Mouse (Mus musculus) forebrain, embryonic 13.5 days (tissue): ENCODE measurements around the gene Ppa2. TPM values are rescaled to one million over a fixed set of nuclear protein-coding genes. Genes with fewer than 3 reads are reported as not detected.

Experiments used
- ATAC-seq: fragments of 200-750 bp; cut with Nextera tagmentation; 2 replicates; pipeline ENCODE4 v1.8.0; 2017
- H3K27ac ChIP-seq: fragments of 300-500 bp; sonication (generic); 2 replicates; pipeline ENCODE4 v1.5.1; 2015; ENCODE audit warnings: inconsistent platforms, mild to moderate bottlenecking, moderate library complexity
- H3K27me3 ChIP-seq: fragments of 300-500 bp; sonication (generic); 2 replicates; pipeline ENCODE4 v1.6.1; 2015; ENCODE audit warnings: mild to moderate bottlenecking, inconsistent platforms
- H3K36me3 ChIP-seq: fragments of 300-500 bp; sonication (generic); 2 replicates; pipeline ENCODE4 v1.6.1; 2015; ENCODE audit warnings: mild to moderate bottlenecking, inconsistent platforms; ENCODE audit not compliant: poor library complexity, severe bottlenecking
- H3K4me1 ChIP-seq: fragments of 300-500 bp; sonication (generic); 2 replicates; pipeline ENCODE4 v1.6.1; 2015; ENCODE audit warnings: inconsistent platforms
- H3K4me2 ChIP-seq: fragments of 300-500 bp; sonication (generic); 2 replicates; pipeline ENCODE4 v1.6.1; 2015; ENCODE audit warnings: inconsistent platforms, mild to moderate bottlenecking, moderate library complexity
- H3K4me3 ChIP-seq: fragments of 300-500 bp; sonication (generic); 2 replicates; pipeline ENCODE4 v1.5.1; 2015; ENCODE audit warnings: mild to moderate bottlenecking, inconsistent platforms
- H3K9ac ChIP-seq: fragments of 300-500 bp; sonication (generic); 2 replicates; pipeline ENCODE4 v1.6.1; 2015; ENCODE audit warnings: mild to moderate bottlenecking, inconsistent platforms
- H3K9me3 ChIP-seq: fragments of 300-500 bp; sonication (generic); replicated peaks from 2 replicates; pipeline ENCODE4 v1.6.1; 2016; ENCODE audit warnings: inconsistent platforms
- WGBS: fragments of 180-500 bp; shearing (Covaris S2); methylation state at CpG from one replicate; pipeline ENCODE4 v1.1.7; 2015; 5-methylcytosine and 5-hydroxymethylcytosine counted together
- polyA plus RNA-seq: library from polyadenylated mRNA; unstranded; fragments of >200 nt; fragmentation: Nextera tagmentation; extraction: Ambion mirVana; gene quantifications from 2 replicates; pipeline ENCODE4 v1.2.1, GENCODE M21; 2015

Gene Ppa2
- polyA plus RNA-seq, 1 experiment from 2014 or later = 79.3 TPM

DNA sequence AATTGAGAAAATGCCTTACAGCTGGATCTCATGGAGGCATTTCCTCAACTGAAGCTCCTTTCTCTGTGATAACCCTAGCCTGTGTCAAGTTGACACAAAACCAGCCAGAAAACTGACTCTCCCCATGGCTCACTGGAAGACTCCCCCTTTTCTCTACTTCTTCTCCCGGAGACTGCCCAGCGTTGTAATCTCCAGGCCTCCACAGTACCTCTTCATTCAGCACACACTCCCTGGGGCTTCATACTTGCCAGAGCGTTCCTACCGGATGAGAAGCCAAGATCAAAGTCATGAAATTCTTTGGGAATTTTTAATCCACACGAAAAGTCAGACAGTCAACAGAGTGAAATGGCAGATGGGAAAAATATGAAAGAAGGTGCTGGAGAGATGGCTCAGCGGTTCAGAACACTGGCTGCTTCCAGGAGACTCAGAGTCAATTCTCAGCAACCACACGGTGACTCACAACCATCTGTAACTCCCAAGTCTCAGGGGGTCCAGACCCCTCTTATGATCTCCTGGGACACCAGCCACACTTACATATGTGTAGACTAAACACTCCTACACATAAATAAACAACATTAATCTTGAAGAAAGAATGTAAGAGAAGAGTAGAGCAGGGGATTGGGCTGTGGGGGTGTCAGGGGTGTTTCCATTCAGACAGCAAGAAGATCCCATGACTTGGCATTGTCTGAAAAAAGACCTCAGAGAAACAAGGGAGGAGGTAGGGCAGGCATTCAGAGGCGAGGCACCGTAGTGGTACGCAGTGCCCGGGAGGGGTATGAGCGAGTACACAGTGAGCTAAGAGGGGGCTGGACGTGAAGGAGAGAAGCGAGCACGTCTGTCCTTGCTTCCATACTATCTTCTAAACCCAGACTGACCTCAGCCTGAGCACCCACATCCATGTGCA, 23.6 kb downstream of the Ppa2 start:
- H3K4me3 ChIP-seq = no peak overlapping the region

DNA sequence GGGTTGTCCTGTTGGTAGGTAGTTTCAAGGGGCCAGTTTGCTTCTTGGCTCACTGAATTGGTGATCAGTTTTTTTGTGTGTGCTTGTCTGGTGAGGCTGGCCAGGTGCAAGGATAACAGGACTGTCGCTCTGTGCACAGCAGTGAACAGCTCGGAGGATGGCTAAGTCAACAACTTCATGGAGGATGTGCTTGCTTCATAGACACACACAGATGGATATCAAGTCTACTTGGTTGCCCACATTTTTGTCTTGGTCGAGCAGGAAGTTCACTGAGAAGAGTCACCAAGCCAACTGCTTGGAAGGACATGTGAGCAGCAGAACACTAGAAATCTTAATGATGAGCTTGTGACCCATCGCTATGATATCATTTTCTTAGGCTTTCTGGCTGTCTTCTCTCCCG, 24.8 kb downstream of the Ppa2 start:
- Histone ChIP-seq H3K36me3 (no peaks in the 10 kb centered on the region), H3K4me1 (peaks cover 8% of the 10 kb centered on the region), H3K9me3 (no peaks in the 10 kb centered on the region), H3K27ac (no peak overlapping the region), H3K27me3 (no peaks in the 10 kb centered on the region), H3K4me2 (no peak overlapping the region), H3K4me3 (no peak overlapping the region), H3K9ac (no peak overlapping the region)
- 89% methylated on average over 5 of the region's 5 CpGs for WGBS
- no peak for ATAC-seq

More for the DNA sequence above, 23.6 kb downstream of the Ppa2 start:
- Histone ChIP-seq H3K27me3 (no peaks in the 10 kb centered on the region), H3K27ac (no peak overlapping the region), H3K4me2 (no peak overlapping the region), H3K4me1 (no peaks in the 10 kb centered on the region), H3K9ac (no peak overlapping the region), H3K9me3 (no peaks in the 10 kb centered on the region), H3K36me3 (no peaks in the 10 kb centered on the region)
- 86% methylated on average over 15 of the region's 15 CpGs for WGBS
- no peak for ATAC-seq

DNA sequence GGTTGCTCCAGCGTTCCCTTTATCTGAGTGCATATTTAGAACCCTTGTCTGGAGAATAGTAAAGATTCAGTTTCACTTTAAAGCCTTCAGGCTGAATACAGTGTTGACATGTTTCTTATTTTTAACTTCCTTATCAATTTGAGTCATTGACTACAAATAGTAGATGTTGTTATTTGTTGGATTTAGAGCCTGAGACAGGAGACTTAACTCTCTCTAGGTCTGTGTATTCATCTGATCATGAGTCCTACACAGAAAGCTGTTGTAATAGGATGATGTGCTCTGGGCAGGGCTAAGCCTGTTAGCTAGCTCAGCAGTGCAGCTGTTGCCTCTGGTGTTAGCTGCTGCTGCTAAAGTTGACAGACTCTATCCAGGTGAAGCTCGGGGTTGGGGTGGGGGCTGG, 25.3 kb downstream of the Ppa2 start:
- Histone ChIP-seq H3K36me3 (peaks cover 1% of the 10 kb centered on the region; the same call in 1 of the 2 replicates), H3K9ac (no peak overlapping the region), H3K4me2 (no peak overlapping the region), H3K4me1 (peaks cover 8% of the 10 kb centered on the region), H3K9me3 (no peaks in the 10 kb centered on the region), H3K4me3 (no peak overlapping the region), H3K27ac (no peak overlapping the region), H3K27me3 (no peaks in the 10 kb centered on the region)
- WGBS = 96% methylated on average over 2 of the region's 2 CpGs
- ATAC-seq = no peak

DNA sequence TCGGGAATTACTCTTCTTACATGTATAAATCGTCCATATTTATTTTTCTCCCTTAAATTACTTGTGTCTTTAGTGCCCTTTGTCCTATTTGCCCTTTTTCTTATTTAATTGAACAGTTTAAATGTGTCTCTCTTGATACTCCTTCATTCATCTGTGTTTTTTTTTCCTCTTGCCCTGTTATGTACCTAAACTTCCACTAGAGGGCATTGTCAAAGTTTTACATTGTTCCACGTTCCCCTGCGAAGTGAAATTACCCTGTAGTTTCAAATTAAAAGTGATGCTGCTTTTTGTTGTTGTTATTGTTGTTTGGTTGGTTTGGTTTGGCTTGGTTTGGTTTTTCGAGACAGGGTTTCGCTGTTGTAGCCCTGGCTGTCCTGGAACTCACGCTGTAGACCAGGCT, 26.5 kb downstream of the Ppa2 start:
- 79% methylated on average over 7 of the region's 7 CpGs for WGBS
- no peaks in the 10 kb centered on the region for H3K9me3 ChIP-seq
- H3K4me2 ChIP-seq = no peak overlapping the region
- no peak overlapping the region for H3K27ac ChIP-seq
- ATAC-seq = no peak
- peaks cover 10% of the 10 kb centered on the region; the same call in 1 of the 2 replicates for H3K36me3 ChIP-seq
- H3K27me3 ChIP-seq = no peaks in the 10 kb centered on the region
- no peak overlapping the region for H3K4me3 ChIP-seq
- H3K9ac ChIP-seq = no peak overlapping the region
- peaks cover 8% of the 10 kb centered on the region for H3K4me1 ChIP-seq

DNA sequence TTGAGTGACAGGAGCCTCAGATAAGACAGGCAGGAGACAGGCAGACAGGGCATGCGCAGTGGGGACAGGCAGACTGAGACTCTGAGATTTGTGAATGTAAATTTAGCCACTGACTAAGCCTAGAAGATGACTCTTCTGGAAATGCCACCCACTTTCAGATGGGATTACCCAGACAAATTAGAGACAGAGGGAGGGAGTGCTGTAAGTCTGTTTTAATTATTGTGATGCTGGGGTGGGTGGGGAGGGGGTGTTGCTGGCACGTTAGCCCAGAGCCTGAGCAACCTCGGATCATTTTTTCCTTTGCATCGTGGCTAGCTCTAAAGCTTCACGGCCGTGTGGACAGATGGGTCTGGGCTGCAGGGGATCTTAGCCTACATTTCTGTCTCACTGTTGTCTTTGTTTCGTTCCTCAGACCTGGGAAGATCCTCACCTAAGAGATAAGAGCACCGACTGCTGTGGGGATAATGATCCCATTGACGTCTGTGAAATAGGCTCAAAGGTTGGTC, 29.0 kb downstream of the Ppa2 start:
- Histone ChIP-seq H3K27ac (peak overlapping the region; percentile 35; the same call in 1 of the 2 replicates), H3K4me1 (peaks cover 8% of the 10 kb centered on the region), H3K4me2 (no peak overlapping the region), H3K36me3 (peaks cover 11% of the 10 kb centered on the region; the same call in 1 of the 2 replicates), H3K27me3 (no peaks in the 10 kb centered on the region), H3K9me3 (no peaks in the 10 kb centered on the region), H3K9ac (no peak overlapping the region), H3K4me3 (no peak overlapping the region)
- WGBS = 60% methylated on average over 9 of the region's 9 CpGs
- peak; percentile 33 for ATAC-seq

DNA sequence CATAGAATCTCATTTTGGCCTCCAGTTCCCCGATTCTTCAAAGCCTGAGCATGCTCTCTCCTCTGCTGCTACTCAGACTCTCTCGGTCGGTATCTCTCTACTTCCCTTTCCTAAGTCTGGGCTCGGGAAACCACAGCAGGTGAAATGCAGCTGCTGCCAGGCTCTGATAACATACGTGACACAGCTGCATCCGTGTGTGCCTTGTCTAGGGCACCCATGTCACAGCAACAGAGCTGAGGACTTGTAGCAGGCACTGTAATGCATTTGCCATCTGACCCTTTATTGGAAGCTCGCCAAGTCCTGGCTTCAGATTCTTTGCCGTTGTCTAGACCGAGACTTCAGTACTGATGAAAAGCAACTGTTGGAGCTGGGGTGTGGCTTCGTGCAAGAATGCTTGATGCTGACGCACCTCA, 29.5 kb downstream of the Ppa2 start:
- ATAC-seq = peak; percentile 61
- H3K4me1 ChIP-seq = peaks cover 8% of the 10 kb centered on the region
- 48% methylated on average over 11 of the region's 11 CpGs for WGBS
- H3K4me2 ChIP-seq = no peak overlapping the region
- H3K9me3 ChIP-seq = no peaks in the 10 kb centered on the region
- no peaks in the 10 kb centered on the region for H3K27me3 ChIP-seq
- H3K4me3 ChIP-seq = no peak overlapping the region
- peaks cover 11% of the 10 kb centered on the region; the same call in 1 of the 2 replicates for H3K36me3 ChIP-seq
- H3K27ac ChIP-seq = peak overlapping the region; percentile 35; the same call in 1 of the 2 replicates
- H3K9ac ChIP-seq = no peak overlapping the region

DNA sequence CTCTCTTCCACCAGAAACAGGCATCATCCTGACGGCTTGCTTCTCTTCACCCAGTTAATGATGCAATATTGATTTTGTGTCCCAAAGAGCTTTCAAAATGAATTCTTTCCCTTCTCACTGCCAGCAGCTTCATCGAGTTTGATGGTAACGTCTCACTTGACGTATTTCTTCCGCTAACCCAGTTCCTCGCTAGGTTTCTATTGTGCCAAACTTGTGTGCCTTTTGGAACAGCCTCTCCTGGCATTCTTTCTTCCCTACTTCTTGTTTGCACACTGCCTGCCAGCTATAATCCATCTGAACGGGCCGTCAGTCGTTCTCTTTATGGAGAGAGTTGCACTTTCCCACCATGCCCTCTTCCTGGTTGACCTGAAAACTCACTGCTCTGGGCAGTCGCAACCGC, 31.2 kb downstream of the Ppa2 start:
- no peak overlapping the region for H3K9ac ChIP-seq
- ATAC-seq = no peak
- H3K27me3 ChIP-seq = no peaks in the 10 kb centered on the region
- no peak overlapping the region for H3K27ac ChIP-seq
- H3K4me1 ChIP-seq = peaks cover 8% of the 10 kb centered on the region
- no peak overlapping the region for H3K4me2 ChIP-seq
- 76% methylated on average over 11 of the region's 11 CpGs for WGBS
- H3K9me3 ChIP-seq = no peaks in the 10 kb centered on the region
- peaks cover 11% of the 10 kb centered on the region; the same call in 1 of the 2 replicates for H3K36me3 ChIP-seq
- no peak overlapping the region for H3K4me3 ChIP-seq

DNA sequence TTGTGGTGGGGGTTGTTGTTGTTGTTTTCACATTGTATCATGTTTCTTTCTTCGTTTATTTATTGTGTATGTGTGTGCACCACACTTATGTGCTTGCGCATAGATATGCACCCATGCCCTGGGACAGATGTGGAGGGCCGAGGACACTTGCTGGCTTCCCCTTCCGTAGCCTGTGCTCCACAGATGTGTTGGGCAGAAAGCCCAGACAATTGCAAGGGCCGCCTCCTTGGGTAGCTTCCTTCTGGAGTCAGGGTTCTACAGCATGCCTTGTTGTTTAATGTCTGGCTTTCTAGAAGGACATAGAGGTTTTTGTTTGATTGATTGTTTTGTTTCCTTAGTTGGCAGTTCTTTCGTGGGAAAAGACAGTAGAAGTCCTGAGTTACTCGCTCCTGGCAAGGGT, 37.6 kb downstream of the Ppa2 start:
- H3K4me2 ChIP-seq = no peak overlapping the region
- no peak overlapping the region for H3K27ac ChIP-seq
- H3K4me3 ChIP-seq = no peak overlapping the region
- no peaks in the 10 kb centered on the region for H3K27me3 ChIP-seq
- H3K36me3 ChIP-seq = peaks cover 10% of the 10 kb centered on the region; the same call in 1 of the 2 replicates
- H3K9me3 ChIP-seq = no peaks in the 10 kb centered on the region
- ATAC-seq = no peak
- no peak overlapping the region for H3K9ac ChIP-seq
- 84% methylated on average over 7 of the region's 7 CpGs for WGBS
- no peaks in the 10 kb centered on the region for H3K4me1 ChIP-seq

DNA sequence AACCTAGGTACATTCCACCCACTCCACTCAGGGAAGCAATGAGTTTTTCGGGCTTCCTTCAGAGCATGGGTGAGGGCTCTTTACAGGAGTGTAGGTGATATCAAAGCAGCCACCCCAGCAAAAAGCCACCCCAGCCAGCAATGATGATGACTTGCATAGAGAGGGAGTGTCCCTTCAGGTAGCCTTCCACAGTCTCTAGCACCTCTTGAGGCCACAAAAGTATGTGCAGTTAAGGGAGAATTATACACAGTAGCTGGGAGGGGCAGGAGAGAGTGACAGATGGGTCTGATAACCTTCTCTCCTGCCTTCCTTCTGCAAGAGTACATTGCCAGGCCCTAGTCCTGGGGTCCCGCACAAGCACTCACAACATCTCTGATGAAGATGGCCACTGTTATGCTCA, 38.9 kb downstream of the Ppa2 start:
- peaks cover 10% of the 10 kb centered on the region; the same call in 1 of the 2 replicates for H3K36me3 ChIP-seq
- no peaks in the 10 kb centered on the region for H3K27me3 ChIP-seq
- H3K27ac ChIP-seq = no peak overlapping the region
- no peak overlapping the region for H3K4me3 ChIP-seq
- WGBS = 94% methylated on average over 2 of the region's 2 CpGs
- no peaks in the 10 kb centered on the region for H3K9me3 ChIP-seq
- H3K9ac ChIP-seq = no peak overlapping the region
- H3K4me2 ChIP-seq = no peak overlapping the region
- H3K4me1 ChIP-seq = no peaks in the 10 kb centered on the region
- no peak for ATAC-seq

DNA sequence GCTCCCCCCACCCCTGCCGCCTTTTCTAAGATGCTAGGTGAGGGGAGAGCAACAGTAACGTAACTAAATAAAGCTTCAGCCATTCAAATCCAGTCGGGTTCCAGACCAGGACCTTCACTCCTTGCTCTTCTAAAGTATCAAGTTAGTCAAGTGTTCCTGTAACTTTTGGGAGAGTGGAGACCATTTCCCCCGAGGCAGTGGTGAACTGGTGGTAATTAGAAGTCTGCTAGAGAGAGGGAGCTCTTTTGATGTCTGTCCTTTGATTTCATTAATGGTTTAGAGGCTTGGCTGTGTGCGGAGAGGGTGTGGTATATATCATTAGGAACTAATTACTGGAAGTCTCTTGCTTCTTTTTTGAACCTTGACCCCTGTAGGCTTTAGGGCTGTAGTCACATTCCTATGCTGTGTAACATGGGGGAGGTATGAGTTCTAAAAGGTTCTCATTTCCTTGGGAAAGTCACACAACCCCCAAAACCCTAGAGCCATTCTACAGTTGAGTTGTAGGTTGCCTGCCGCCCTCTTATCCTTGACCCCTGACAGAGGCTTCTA, 47.6 kb downstream of the Ppa2 start:
- H3K4me3 ChIP-seq = no peak overlapping the region
- 46% methylated on average over 6 of the region's 6 CpGs for WGBS

DNA sequence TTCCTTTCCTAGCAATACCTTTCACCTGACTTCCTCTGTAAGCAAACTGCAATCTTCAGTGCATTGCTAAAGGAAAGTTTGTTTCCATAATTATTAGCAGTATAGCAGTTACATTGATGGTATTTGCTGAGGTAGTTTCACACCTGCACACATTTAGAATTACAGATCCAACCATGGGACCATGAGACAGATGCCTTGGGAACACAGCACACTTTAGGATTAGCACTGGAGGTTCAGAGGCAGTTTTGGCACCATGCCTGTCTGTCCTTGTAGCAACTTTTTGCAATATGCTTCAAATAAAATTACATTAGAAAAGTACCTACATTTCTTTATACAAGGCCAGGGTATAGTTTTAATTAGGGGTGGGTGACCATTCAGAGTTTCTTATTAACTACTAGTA, 48.1 kb downstream of the Ppa2 start:
- no peak overlapping the region for H3K4me3 ChIP-seq
- no peaks in the 10 kb centered on the region for H3K27me3 ChIP-seq
- ATAC-seq = no peak
- no peak overlapping the region for H3K9ac ChIP-seq
- H3K36me3 ChIP-seq = no peaks in the 10 kb centered on the region; the same call in 1 of the 2 replicates
- H3K4me1 ChIP-seq = no peaks in the 10 kb centered on the region
- no peaks in the 10 kb centered on the region for H3K9me3 ChIP-seq
- H3K4me2 ChIP-seq = no peak overlapping the region
- H3K27ac ChIP-seq = no peak overlapping the region

More for the DNA sequence above, 47.6 kb downstream of the Ppa2 start:
- H3K4me1 ChIP-seq = no peaks in the 10 kb centered on the region
- ATAC-seq = no peak
- H3K36me3 ChIP-seq = no peaks in the 10 kb centered on the region; the same call in 1 of the 2 replicates
- no peak overlapping the region for H3K27ac ChIP-seq
- H3K27me3 ChIP-seq = no peaks in the 10 kb centered on the region
- no peak overlapping the region for H3K4me2 ChIP-seq
- no peaks in the 10 kb centered on the region for H3K9me3 ChIP-seq
- H3K9ac ChIP-seq = no peak overlapping the region

DNA sequence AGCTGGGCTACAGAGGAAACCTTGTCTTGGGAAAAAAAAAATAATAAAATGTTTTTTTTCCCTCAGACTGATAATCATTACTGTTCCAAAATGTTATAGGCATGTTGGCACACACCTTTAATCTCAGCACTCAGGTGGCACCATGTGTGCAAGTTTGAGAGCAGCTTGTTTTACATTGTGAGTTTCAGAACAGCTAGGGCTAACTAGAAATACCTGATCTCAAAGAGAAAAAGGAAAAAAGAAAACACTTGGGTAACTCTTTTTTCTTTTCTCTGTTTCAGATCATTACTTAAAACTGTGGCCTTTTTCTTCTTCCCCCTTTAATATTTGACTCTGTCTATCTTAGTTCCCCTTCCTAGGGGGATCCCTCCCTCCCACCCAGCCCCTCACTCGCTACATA, 51.5 kb downstream of the Ppa2 start:
- Histone ChIP-seq H3K4me2 (no peak overlapping the region), H3K27ac (no peak overlapping the region), H3K4me1 (no peaks in the 10 kb centered on the region), H3K9ac (no peak overlapping the region), H3K9me3 (no peaks in the 10 kb centered on the region), H3K27me3 (no peaks in the 10 kb centered on the region), H3K36me3 (peaks cover 6% of the 10 kb centered on the region; the same call in 1 of the 2 replicates), H3K4me3 (no peak overlapping the region)
- WGBS = 89% methylated on average over 1 of the region's 1 CpGs
- ATAC-seq = no peak
